Mouse (Mus musculus): ENCODE results near the gene Eng. TPM values are rescaled to one million over a fixed set of nuclear protein-coding genes. Genes with fewer than 3 reads are reported as not detected.

Eng gene
- total and polyA plus RNA-seq, 3 experiments, result 0.08 to 0.47 (median 0.13) TPM

- TF ChIP-seq USF1 (IDR thresholded peaks at IDR 0.05; ENCODE audit: low read depth, low read length), result no peak
- TF ChIP-seq JUN (IDR thresholded peaks at IDR 0.05; ENCODE audit: insufficient read depth, low read depth, low read length), result no peak
- no peak for TF ChIP-seq NRF1 (IDR thresholded peaks at IDR 0.05; ENCODE audit: low read depth, low read length)
- no peak for TF ChIP-seq POLR2AphosphoS2 (IDR thresholded peaks at IDR 0.05; ENCODE audit: low read depth, low read length)
- no peak for TF ChIP-seq ETS1 (conservative IDR thresholded peaks at IDR 0.05; ENCODE audit: low read depth, low read length)
- no peak; the same call in 1 of the 2 replicates for TF ChIP-seq SIN3A (IDR thresholded peaks at IDR 0.05; ENCODE audit: low read length)
- no peak for TF ChIP-seq POLR2A (IDR thresholded peaks at IDR 0.05; ENCODE audit: low read depth, low read length)
- peak; percentile 48; the same call in 1 of the 2 replicates for TF ChIP-seq MAZ (IDR thresholded peaks at IDR 0.05; ENCODE audit: low read depth, low read length)
- peak; percentile 47; the same call in 1 of the 2 replicates for TF ChIP-seq MYC (IDR thresholded peaks at IDR 0.05; ENCODE audit: low read depth, low read length)
- TF ChIP-seq E2F4 (IDR thresholded peaks at IDR 0.05; ENCODE audit: insufficient replicate concordance, low read depth, low read length), result no peak
Measured at GRCm38 (mm10) chr2:32712108-32712551, 65.7 kb downstream of the Eng start (continued).

GRCm38 (mm10) chr2:32712586-32712933 is 66.2 kb downstream of the Eng start:
- dilution Hi-C loops (cut with MboI; ENCODE audit: extremely low pct_ligation_motif_present, extremely low pct_unique_long_range_greater_than_20kb, low sequenced_read_pairs), result no loop called here
- peak overlapping the region; percentile 82 to 87 (median 84) for H3K4me3 ChIP-seq (replicated peaks in 1 of 3; ENCODE audit: low read depth in 2 of 3, low read length in 2 of 3, poor library complexity in 1 of 3)
- peak overlapping the region; percentile 82 for H3K9ac ChIP-seq (ENCODE audit: insufficient read depth, low read depth)
- H3K79me2 ChIP-seq (replicated peaks; ENCODE audit: control insufficient read depth, extremely low read depth, insufficient read depth, poor library complexity, severe bottlenecking), result peaks cover 48% of the 10 kb centered on the region
- no peak overlapping the region for H3K4me2 ChIP-seq (ENCODE audit: insufficient read depth, low read depth, poor library complexity, severe bottlenecking)
- DNase-seq (ENCODE audit: extremely low read depth), result peak; percentile 89
- H3K4me1 ChIP-seq (ENCODE audit: control insufficient read depth in 1 of 2, insufficient read depth in 2 of 2), result peaks cover 27 to 50% of the 10 kb centered on the region in 2 experiments
- TF ChIP-seq MAFK (IDR thresholded peaks at IDR 0.05; ENCODE audit: insufficient replicate concordance, low read length) (no peak), ZC3H11A (IDR thresholded peaks at IDR 0.05; ENCODE audit: low read depth, low read length) (no peak), GABPA (IDR thresholded peaks at IDR 0.05; ENCODE audit: insufficient replicate concordance, low read depth, low read length) (peak; percentile 63; the same call in 1 of the 2 replicates), RAD21 (IDR thresholded peaks at IDR 0.05; ENCODE audit: low read depth, low read length) (no peak), TBP (conservative IDR thresholded peaks at IDR 0.05; ENCODE audit: low read depth, low read length) (no peak), ZMIZ1 (IDR thresholded peaks at IDR 0.05; ENCODE audit: low read depth, low read length) (no peak), BHLHE40 (IDR thresholded peaks at IDR 0.05; ENCODE audit: low read depth, low read length) (no peak), USF1 (IDR thresholded peaks at IDR 0.05; ENCODE audit: low read depth, low read length) (peak; percentile 12; the same call in 1 of the 2 replicates), ETS1 (conservative IDR thresholded peaks at IDR 0.05; ENCODE audit: low read depth, low read length) (no peak), SMC3 (IDR thresholded peaks at IDR 0.05; ENCODE audit: low read depth, low read length) (no peak), IRF4 (IDR thresholded peaks at IDR 0.05; ENCODE audit: low read depth, low read length) (no peak), HCFC1 (IDR thresholded peaks at IDR 0.05; ENCODE audit: low read depth, low read length) (peak; percentile 91), SIN3A (IDR thresholded peaks at IDR 0.05; ENCODE audit: low read length) (peak; percentile 90; the same call in 1 of the 2 replicates), POLR2A (IDR thresholded peaks at IDR 0.05; ENCODE audit: low read depth, low read length) (peak; percentile 61; the same call in 1 of the 2 replicates), TCF12 (IDR thresholded peaks at IDR 0.05; ENCODE audit: low read depth, low read length) (peak; percentile 56; the same call in 1 of the 2 replicates), KAT2A (IDR thresholded peaks at IDR 0.05; ENCODE audit: insufficient replicate concordance, low read length) (peak; percentile 97), MAX (IDR thresholded peaks at IDR 0.05; ENCODE audit: low read length) (no peak), RCOR1 (conservative IDR thresholded peaks at IDR 0.05; ENCODE audit: low read depth, low read length) (no peak), NRF1 (IDR thresholded peaks at IDR 0.05; ENCODE audit: low read depth, low read length) (no peak), EP300 (IDR thresholded peaks at IDR 0.05; ENCODE audit: low read length) (no peak), PAX5 (IDR thresholded peaks at IDR 0.05; ENCODE audit: low read length) (no peak), MXI1 (IDR thresholded peaks at IDR 0.05; ENCODE audit: low read depth, low read length) (peak; percentile 75), ELF1 (IDR thresholded peaks at IDR 0.05; ENCODE audit: low read depth, low read length) (peak; percentile 97), UBTF (IDR thresholded peaks at IDR 0.05; ENCODE audit: low read depth, low read length) (no peak), POLR2AphosphoS2 (IDR thresholded peaks at IDR 0.05; ENCODE audit: low read depth, low read length) (no peak)
- in situ Hi-C loops (cut with MboI; ENCODE audit: low pct_ligation_motif_present, low pct_unique_long_range_greater_than_20kb, low sequenced_read_pairs), result loop anchor here (5.0 kb wide), 1 partner anchor 45 kb away; the partner anchor contains the start of gene Tor2a
- peaks cover 6% of the 10 kb centered on the region for H3K9me3 ChIP-seq (replicated peaks; ENCODE audit: low read length)
- H3K27me3 ChIP-seq (replicated peaks), result no peaks in the 10 kb centered on the region
- H3K36me3 ChIP-seq (replicated peaks in 1 of 2; ENCODE audit: control insufficient read depth in 1 of 2, insufficient read depth in 1 of 2, low read length in 1 of 2), result peaks cover 27 to 39% of the 10 kb centered on the region in 2 experiments
- peak overlapping the region; percentile 77 for H3K27ac ChIP-seq (ENCODE audit: insufficient read depth, low read depth)
